Mouse (Mus musculus): ENCODE data around the gene Gm36245. TPM values are rescaled to one million over a fixed set of nuclear protein-coding genes. Genes with fewer than 3 reads are reported as not detected.

Gene Gm36245
- not detected in 2 replicates for polyA plus RNA-seq (2015; fragmentation: Nextera tagmentation; extraction: Ambion mirVana)

GRCm38 (mm10) chr15:77598958-77599357 lies at the start of gene Gm36245:
Gene Gm36245, plus strand, starts transcription at chr15:77599258.
- H3K36me3 ChIP-seq (ENCODE audit: control insufficient read depth, insufficient read depth, low read length) = no peaks in the 10 kb centered on the region
- no peak for ATAC-seq (ENCODE audit: insufficient read depth, low FRiP score)
- no peaks in the 10 kb centered on the region for H3K9me3 ChIP-seq (replicated peaks; ENCODE audit: control insufficient read depth, low read length)
- H3K27ac ChIP-seq (ENCODE audit: low read length) = peak within 1 kb of the TSS; percentile 18; the same call in 1 of the 2 replicates
- H3K4me3 ChIP-seq (replicated peaks; ENCODE audit: low read length) = no peak within 1 kb of the TSS
- H3K4me2 ChIP-seq (ENCODE audit: low read depth, low read length) = no peak within 1 kb of the TSS
- peaks cover 3% of the 10 kb centered on the region; the same call in 1 of the 2 replicates for H3K4me1 ChIP-seq (ENCODE audit: control insufficient read depth, insufficient read depth, low read length)
- 81% methylated on average over 1 of the region's 1 CpGs for WGBS
- no peak within 1 kb of the TSS for H3K9ac ChIP-seq (ENCODE audit: low read length)
- H3K27me3 ChIP-seq (ENCODE audit: control insufficient read depth, insufficient read depth, low read length) = no peaks in the 10 kb centered on the region

GRCm38 (mm10) chr15:77561792-77562191 lies 37.3 kb upstream of the Gm36245 start, which contains the start of gene 1700025B11Rik:
Gene 1700025B11Rik, minus strand, starts transcription at chr15:77561892.
- Histone ChIP-seq H3K27ac (ENCODE audit: low read length) (no peak within 1 kb of the TSS), H3K9me3 (replicated peaks; ENCODE audit: control insufficient read depth, low read length) (no peaks in the 10 kb centered on the region), H3K4me1 (ENCODE audit: control insufficient read depth, insufficient read depth, low read length) (no peaks in the 10 kb centered on the region), H3K36me3 (ENCODE audit: control insufficient read depth, insufficient read depth, low read length) (no peaks in the 10 kb centered on the region), H3K4me3 (replicated peaks; ENCODE audit: low read length) (no peak within 1 kb of the TSS), H3K27me3 (ENCODE audit: control insufficient read depth, insufficient read depth, low read length) (no peaks in the 10 kb centered on the region), H3K9ac (ENCODE audit: low read length) (no peak within 1 kb of the TSS), H3K4me2 (ENCODE audit: low read depth, low read length) (no peak within 1 kb of the TSS)
- no peak for ATAC-seq (ENCODE audit: insufficient read depth, low FRiP score)

- no peak for ATAC-seq (ENCODE audit: insufficient read depth, low FRiP score)
These were observed 35.8 kb upstream of the Gm36245 start for GRCm38 (mm10) chr15:77563219-77563618.

GRCm38 (mm10) chr15:77578801-77579200 lies 20.3 kb upstream of the Gm36245 start:
- Histone ChIP-seq H3K9me3 (replicated peaks; ENCODE audit: control insufficient read depth, low read length) (no peaks in the 10 kb centered on the region; the same call in 1 of the 2 replicates), H3K9ac (ENCODE audit: low read length) (no peak overlapping the region), H3K4me3 (replicated peaks; ENCODE audit: low read length) (no peak overlapping the region), H3K27me3 (ENCODE audit: control insufficient read depth, insufficient read depth, low read length) (no peaks in the 10 kb centered on the region), H3K27ac (ENCODE audit: low read length) (no peak overlapping the region), H3K4me2 (ENCODE audit: low read depth, low read length) (no peak overlapping the region), H3K36me3 (ENCODE audit: control insufficient read depth, insufficient read depth, low read length) (no peaks in the 10 kb centered on the region), H3K4me1 (ENCODE audit: control insufficient read depth, insufficient read depth, low read length) (no peaks in the 10 kb centered on the region)
- no peak for ATAC-seq (ENCODE audit: insufficient read depth, low FRiP score)
- 84% methylated on average over 2 of the region's 2 CpGs for WGBS

More at GRCm38 (mm10) chr15:77563219-77563618, 35.8 kb upstream of the Gm36245 start:
- no peaks in the 10 kb centered on the region for H3K36me3 ChIP-seq (ENCODE audit: control insufficient read depth, insufficient read depth, low read length)
- H3K27me3 ChIP-seq (ENCODE audit: control insufficient read depth, insufficient read depth, low read length) = no peaks in the 10 kb centered on the region
- H3K27ac ChIP-seq (ENCODE audit: low read length) = no peak overlapping the region
- H3K4me3 ChIP-seq (replicated peaks; ENCODE audit: low read length) = no peak overlapping the region
- H3K9me3 ChIP-seq (replicated peaks; ENCODE audit: control insufficient read depth, low read length) = no peaks in the 10 kb centered on the region
- no peak overlapping the region for H3K4me2 ChIP-seq (ENCODE audit: low read depth, low read length)
- no peak overlapping the region for H3K9ac ChIP-seq (ENCODE audit: low read length)
- H3K4me1 ChIP-seq (ENCODE audit: control insufficient read depth, insufficient read depth, low read length) = no peaks in the 10 kb centered on the region

GRCm38 (mm10) chr15:77579311-77579710 lies 19.7 kb upstream of the Gm36245 start:
- no peaks in the 10 kb centered on the region for H3K27me3 ChIP-seq (ENCODE audit: control insufficient read depth, insufficient read depth, low read length)
- H3K9ac ChIP-seq (ENCODE audit: low read length) = no peak overlapping the region
- no peak for ATAC-seq (ENCODE audit: insufficient read depth, low FRiP score)
- H3K27ac ChIP-seq (ENCODE audit: low read length) = no peak overlapping the region
- 85% methylated on average over 4 of the region's 4 CpGs for WGBS
- H3K4me3 ChIP-seq (replicated peaks; ENCODE audit: low read length) = no peak overlapping the region
- H3K4me1 ChIP-seq (ENCODE audit: control insufficient read depth, insufficient read depth, low read length) = no peaks in the 10 kb centered on the region
- H3K36me3 ChIP-seq (ENCODE audit: control insufficient read depth, insufficient read depth, low read length) = no peaks in the 10 kb centered on the region
- no peaks in the 10 kb centered on the region; the same call in 1 of the 2 replicates for H3K9me3 ChIP-seq (replicated peaks; ENCODE audit: control insufficient read depth, low read length)
- no peak overlapping the region for H3K4me2 ChIP-seq (ENCODE audit: low read depth, low read length)

DNA sequence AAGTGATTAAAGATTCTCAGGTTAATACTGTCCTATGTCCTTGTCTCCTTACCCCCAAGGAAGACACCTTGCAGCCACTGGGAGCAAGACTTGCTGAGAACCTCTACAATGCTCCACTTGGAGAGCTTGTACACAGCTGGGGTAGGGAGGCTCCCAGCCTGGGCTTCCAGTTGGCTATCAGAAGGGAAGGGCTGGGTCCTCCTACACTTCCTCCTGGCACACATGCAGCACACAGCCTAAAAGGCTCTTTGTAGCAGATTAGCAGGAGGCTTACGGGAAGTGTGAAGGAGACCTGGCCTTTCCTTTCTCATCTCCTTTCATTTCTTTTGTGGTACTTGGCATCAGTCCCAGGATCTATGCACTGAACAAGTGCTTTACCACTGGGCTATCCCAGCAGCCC lies 17.4 kb upstream of the Gm36245 start:
- no peak overlapping the region for H3K4me2 ChIP-seq (ENCODE audit: low read depth, low read length)
- H3K27ac ChIP-seq (ENCODE audit: low read length) = no peak overlapping the region
- WGBS = 33% methylated on average over 1 of the region's 1 CpGs
- H3K4me3 ChIP-seq (replicated peaks; ENCODE audit: low read length) = no peak overlapping the region
- no peak overlapping the region for H3K9ac ChIP-seq (ENCODE audit: low read length)
- no peaks in the 10 kb centered on the region for H3K4me1 ChIP-seq (ENCODE audit: control insufficient read depth, insufficient read depth, low read length)
- H3K36me3 ChIP-seq (ENCODE audit: control insufficient read depth, insufficient read depth, low read length) = no peaks in the 10 kb centered on the region
- no peak for ATAC-seq (ENCODE audit: insufficient read depth, low FRiP score)
- H3K27me3 ChIP-seq (ENCODE audit: control insufficient read depth, insufficient read depth, low read length) = no peaks in the 10 kb centered on the region
- no peaks in the 10 kb centered on the region; the same call in 1 of the 2 replicates for H3K9me3 ChIP-seq (replicated peaks; ENCODE audit: control insufficient read depth, low read length)

GRCm38 (mm10) chr15:77587026-77587425 lies 12.0 kb upstream of the Gm36245 start:
- Histone ChIP-seq H3K9me3 (replicated peaks; ENCODE audit: control insufficient read depth, low read length) (no peaks in the 10 kb centered on the region; the same call in 1 of the 2 replicates), H3K9ac (ENCODE audit: low read length) (no peak overlapping the region), H3K27me3 (ENCODE audit: control insufficient read depth, insufficient read depth, low read length) (no peaks in the 10 kb centered on the region), H3K36me3 (ENCODE audit: control insufficient read depth, insufficient read depth, low read length) (no peaks in the 10 kb centered on the region), H3K4me1 (ENCODE audit: control insufficient read depth, insufficient read depth, low read length) (no peaks in the 10 kb centered on the region), H3K27ac (ENCODE audit: low read length) (no peak overlapping the region), H3K4me2 (ENCODE audit: low read depth, low read length) (no peak overlapping the region), H3K4me3 (replicated peaks; ENCODE audit: low read length) (no peak overlapping the region)
- ATAC-seq (ENCODE audit: insufficient read depth, low FRiP score) = no peak

- Histone ChIP-seq H3K36me3 (ENCODE audit: control insufficient read depth, insufficient read depth, low read length) (no peaks in the 10 kb centered on the region), H3K27me3 (ENCODE audit: control insufficient read depth, insufficient read depth, low read length) (no peaks in the 10 kb centered on the region), H3K9me3 (replicated peaks; ENCODE audit: control insufficient read depth, low read length) (no peaks in the 10 kb centered on the region), H3K4me3 (replicated peaks; ENCODE audit: low read length) (no peak overlapping the region), H3K4me2 (ENCODE audit: low read depth, low read length) (no peak overlapping the region), H3K9ac (ENCODE audit: low read length) (no peak overlapping the region), H3K27ac (ENCODE audit: low read length) (no peak overlapping the region), H3K4me1 (ENCODE audit: control insufficient read depth, insufficient read depth, low read length) (no peaks in the 10 kb centered on the region)
- ATAC-seq (ENCODE audit: insufficient read depth, low FRiP score) = no peak
These were observed 10.1 kb upstream of the Gm36245 start for GRCm38 (mm10) chr15:77588981-77589380.

- no peaks in the 10 kb centered on the region for H3K27me3 ChIP-seq (ENCODE audit: control insufficient read depth, insufficient read depth, low read length)
- no peaks in the 10 kb centered on the region for H3K9me3 ChIP-seq (replicated peaks; ENCODE audit: control insufficient read depth, low read length)
- no peak overlapping the region for H3K4me3 ChIP-seq (replicated peaks; ENCODE audit: low read length)
- no peak overlapping the region for H3K27ac ChIP-seq (ENCODE audit: low read length)
- no peak overlapping the region for H3K4me2 ChIP-seq (ENCODE audit: low read depth, low read length)
- no peak for ATAC-seq (ENCODE audit: insufficient read depth, low FRiP score)
- 55% methylated on average over 2 of the region's 2 CpGs for WGBS
- H3K4me1 ChIP-seq (ENCODE audit: control insufficient read depth, insufficient read depth, low read length) = no peaks in the 10 kb centered on the region
- no peak overlapping the region for H3K9ac ChIP-seq (ENCODE audit: low read length)
- no peaks in the 10 kb centered on the region for H3K36me3 ChIP-seq (ENCODE audit: control insufficient read depth, insufficient read depth, low read length)
These were observed 8.2 kb upstream of the Gm36245 start for GRCm38 (mm10) chr15:77590881-77591280.

- WGBS = 43% methylated on average over 1 of the region's 1 CpGs
- no peak for ATAC-seq (ENCODE audit: insufficient read depth, low FRiP score)
- H3K4me3 ChIP-seq (replicated peaks; ENCODE audit: low read length) = no peak overlapping the region
These were observed 5.5 kb upstream of the Gm36245 start for GRCm38 (mm10) chr15:77593557-77593956.

More at GRCm38 (mm10) chr15:77593557-77593956, 5.5 kb upstream of the Gm36245 start:
- H3K27me3 ChIP-seq (ENCODE audit: control insufficient read depth, insufficient read depth, low read length) = no peaks in the 10 kb centered on the region
- H3K27ac ChIP-seq (ENCODE audit: low read length) = no peak overlapping the region
- no peaks in the 10 kb centered on the region for H3K36me3 ChIP-seq (ENCODE audit: control insufficient read depth, insufficient read depth, low read length)
- no peaks in the 10 kb centered on the region for H3K9me3 ChIP-seq (replicated peaks; ENCODE audit: control insufficient read depth, low read length)
- no peak overlapping the region for H3K4me2 ChIP-seq (ENCODE audit: low read depth, low read length)
- H3K9ac ChIP-seq (ENCODE audit: low read length) = no peak overlapping the region
- H3K4me1 ChIP-seq (ENCODE audit: control insufficient read depth, insufficient read depth, low read length) = peaks cover 3% of the 10 kb centered on the region; the same call in 1 of the 2 replicates

Measured in stomach, embryonic 16.5 days (tissue).